Mouse (Mus musculus) E14TG2a.4 (cell line): ENCODE data around the gene Gspt1.

Experiments used
- H3K27me3 ChIP-seq: 2 replicates; pipeline ENCODE4 v1.6.1; 2014; ENCODE audit warnings: low read length, control low read depth; ENCODE audit not compliant: insufficient read depth
- H3K36me3 ChIP-seq: 2 replicates; pipeline ENCODE4 v1.6.1; 2014; ENCODE audit warnings: low read length, control low read depth; ENCODE audit not compliant: insufficient read depth
- H3K4me1 ChIP-seq: replicated peaks from 2 replicates; pipeline ENCODE4 v1.6.1; 2014; ENCODE audit warnings: low read depth, low read length, control low read depth
- H3K4me3 ChIP-seq: replicated peaks from 2 replicates; pipeline ENCODE4 v1.5.1; 2014; ENCODE audit warnings: mild to moderate bottlenecking, low read length
- H3K9me3 ChIP-seq: 2 replicates; pipeline ENCODE4 v1.6.1; 2014; ENCODE audit warnings: low read length, control low read depth
- CTCF ChIP-seq: conservative IDR thresholded peaks from 2 replicates; pipeline ENCODE4 v1.5.1; 2014; ENCODE audit warnings: low read length
- NANOG ChIP-seq: IDR thresholded peaks from 2 replicates; pipeline ENCODE4 v1.6.1; 2014; ENCODE audit warnings: borderline replicate concordance, low read length, mixed read lengths
- POU5F1 ChIP-seq: IDR thresholded peaks from 2 replicates; pipeline ENCODE4 v1.6.1; 2014; ENCODE audit warnings: low read length, borderline replicate concordance

Gene Gspt1

DNA sequence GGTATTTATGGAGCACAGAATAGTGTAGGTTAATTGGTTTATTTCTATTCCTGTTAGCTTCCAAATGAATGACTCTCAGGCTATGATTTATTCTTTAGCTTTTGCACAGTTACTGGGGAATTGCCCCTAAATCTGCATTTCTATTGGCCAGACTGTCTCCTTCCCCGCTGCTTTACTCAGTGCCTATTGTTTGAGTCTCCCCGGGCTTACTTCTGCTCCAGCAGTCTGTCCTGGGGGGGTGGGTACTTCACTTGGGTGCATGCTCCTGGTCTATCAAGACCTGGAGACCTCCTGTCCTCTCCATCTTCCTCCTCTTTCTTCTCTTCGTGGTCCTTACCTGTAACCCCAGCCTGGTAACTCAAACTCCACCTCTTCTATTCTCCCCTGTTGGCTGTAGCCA, 22.8 kb upstream of the Gspt1 start:
- no peaks in the 10 kb centered on the region for H3K9me3 ChIP-seq
- TF ChIP-seq CTCF: no peak
- no peak for TF ChIP-seq POU5F1
- no peak for TF ChIP-seq NANOG
- H3K4me3 ChIP-seq: no peak overlapping the region
- H3K4me1 ChIP-seq: peaks cover 62% of the 10 kb centered on the region
- no peaks in the 10 kb centered on the region for H3K27me3 ChIP-seq
- H3K36me3 ChIP-seq: no peaks in the 10 kb centered on the region

DNA sequence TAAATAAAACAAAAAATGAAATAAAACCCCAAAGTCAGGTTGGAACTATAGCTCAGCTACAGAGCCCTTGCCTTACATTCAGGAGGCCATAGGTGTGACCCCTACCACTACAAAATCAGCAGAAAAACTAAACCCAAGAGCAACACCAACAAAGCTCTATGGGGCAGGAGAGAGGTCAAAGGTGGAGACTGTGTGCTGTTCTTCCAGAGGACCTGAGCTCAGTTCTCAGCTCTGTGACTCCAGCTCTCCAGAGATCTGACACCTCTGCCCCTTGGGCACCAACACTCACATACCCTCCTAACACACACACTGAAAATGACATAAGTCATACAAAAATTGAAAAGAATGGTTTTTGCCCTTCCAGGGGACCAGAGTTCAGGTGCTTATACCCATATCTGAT, 16.9 kb upstream of the Gspt1 start:
- Histone ChIP-seq H3K27me3 (no peaks in the 10 kb centered on the region), H3K4me3 (no peak overlapping the region), H3K36me3 (no peaks in the 10 kb centered on the region), H3K9me3 (no peaks in the 10 kb centered on the region), H3K4me1 (peaks cover 40% of the 10 kb centered on the region)
- TF ChIP-seq NANOG: no peak
- TF ChIP-seq CTCF: no peak
- no peak for TF ChIP-seq POU5F1

GRCm38 (mm10) chr16:11270642-11271041, 16.5 kb upstream of the Gspt1 start:
- Histone ChIP-seq H3K4me1 (peaks cover 37% of the 10 kb centered on the region), H3K4me3 (no peak overlapping the region), H3K36me3 (no peaks in the 10 kb centered on the region), H3K9me3 (no peaks in the 10 kb centered on the region), H3K27me3 (no peaks in the 10 kb centered on the region)
- TF ChIP-seq NANOG (no peak), CTCF (no peak), POU5F1 (no peak)

DNA sequence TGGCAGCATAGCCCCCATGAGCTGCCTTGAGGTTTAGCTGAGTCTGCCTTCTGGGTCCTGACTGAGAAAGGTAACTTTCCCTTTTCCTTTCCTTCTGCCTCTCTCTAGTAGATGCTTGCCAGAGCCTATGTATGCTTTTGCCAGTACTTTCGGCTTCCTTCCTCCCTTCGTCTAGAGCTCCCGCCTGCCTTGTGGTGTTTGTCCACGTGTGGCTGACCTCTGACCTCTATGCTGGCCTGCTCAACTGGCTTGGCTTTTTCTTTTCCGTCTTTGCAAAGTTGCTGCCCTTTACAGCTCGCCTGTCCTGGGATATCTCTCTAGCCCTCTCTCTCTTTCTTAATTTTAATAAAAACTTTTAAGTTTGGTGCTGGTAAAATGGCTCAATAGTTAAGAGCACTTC, 15.7 kb upstream of the Gspt1 start:
- H3K4me1 ChIP-seq: peaks cover 30% of the 10 kb centered on the region
- H3K4me3 ChIP-seq: no peak overlapping the region
- TF ChIP-seq POU5F1 (no peak), NANOG (no peak), CTCF (no peak)
- H3K36me3 ChIP-seq: no peaks in the 10 kb centered on the region
- H3K27me3 ChIP-seq: no peaks in the 10 kb centered on the region
- H3K9me3 ChIP-seq: no peaks in the 10 kb centered on the region

GRCm38 (mm10) chr16:11266556-11266955, 12.4 kb upstream of the Gspt1 start:
- no peaks in the 10 kb centered on the region for H3K36me3 ChIP-seq
- no peak for TF ChIP-seq NANOG
- no peak overlapping the region for H3K4me3 ChIP-seq

DNA sequence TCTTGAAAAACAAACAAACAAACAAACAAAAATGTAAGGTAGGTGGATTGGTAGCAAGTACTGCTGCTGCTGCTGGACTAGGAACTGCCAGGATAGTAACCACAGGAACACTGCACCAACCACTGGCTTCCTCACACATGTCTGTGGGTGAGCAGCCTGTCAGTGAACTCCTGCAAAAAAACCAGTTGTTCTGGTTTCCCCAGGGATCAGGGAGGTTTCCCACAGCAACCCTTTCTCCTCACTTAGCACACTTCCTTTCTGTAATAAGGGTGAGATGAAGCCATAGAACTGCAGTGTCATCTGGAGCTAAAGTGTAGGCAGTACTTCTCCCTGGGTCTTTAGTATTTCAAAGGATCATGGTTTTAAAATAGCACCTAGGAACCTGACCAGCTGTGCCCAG, 9.1 kb upstream of the Gspt1 start:
- H3K27me3 ChIP-seq: no peaks in the 10 kb centered on the region
- H3K36me3 ChIP-seq: no peaks in the 10 kb centered on the region
- TF ChIP-seq POU5F1 (no peak), NANOG (no peak), CTCF (no peak)
- no peak overlapping the region for H3K4me3 ChIP-seq
- peaks cover 26% of the 10 kb centered on the region for H3K4me1 ChIP-seq
- no peaks in the 10 kb centered on the region for H3K9me3 ChIP-seq

More at GRCm38 (mm10) chr16:11266556-11266955, 12.4 kb upstream of the Gspt1 start:
- peaks cover 13% of the 10 kb centered on the region for H3K4me1 ChIP-seq
- no peaks in the 10 kb centered on the region for H3K9me3 ChIP-seq
- no peaks in the 10 kb centered on the region for H3K27me3 ChIP-seq

- TF ChIP-seq NANOG (no peak), CTCF (no peak), POU5F1 (no peak)
- Histone ChIP-seq H3K36me3 (peaks cover 14% of the 10 kb centered on the region), H3K4me1 (peaks cover 32% of the 10 kb centered on the region), H3K9me3 (no peaks in the 10 kb centered on the region), H3K27me3 (no peaks in the 10 kb centered on the region), H3K4me3 (peak overlapping the region; percentile 97)
Observed at GRCm38 (mm10) chr16:11254723-11255164, 619 bp upstream of the Gspt1 start.

DNA sequence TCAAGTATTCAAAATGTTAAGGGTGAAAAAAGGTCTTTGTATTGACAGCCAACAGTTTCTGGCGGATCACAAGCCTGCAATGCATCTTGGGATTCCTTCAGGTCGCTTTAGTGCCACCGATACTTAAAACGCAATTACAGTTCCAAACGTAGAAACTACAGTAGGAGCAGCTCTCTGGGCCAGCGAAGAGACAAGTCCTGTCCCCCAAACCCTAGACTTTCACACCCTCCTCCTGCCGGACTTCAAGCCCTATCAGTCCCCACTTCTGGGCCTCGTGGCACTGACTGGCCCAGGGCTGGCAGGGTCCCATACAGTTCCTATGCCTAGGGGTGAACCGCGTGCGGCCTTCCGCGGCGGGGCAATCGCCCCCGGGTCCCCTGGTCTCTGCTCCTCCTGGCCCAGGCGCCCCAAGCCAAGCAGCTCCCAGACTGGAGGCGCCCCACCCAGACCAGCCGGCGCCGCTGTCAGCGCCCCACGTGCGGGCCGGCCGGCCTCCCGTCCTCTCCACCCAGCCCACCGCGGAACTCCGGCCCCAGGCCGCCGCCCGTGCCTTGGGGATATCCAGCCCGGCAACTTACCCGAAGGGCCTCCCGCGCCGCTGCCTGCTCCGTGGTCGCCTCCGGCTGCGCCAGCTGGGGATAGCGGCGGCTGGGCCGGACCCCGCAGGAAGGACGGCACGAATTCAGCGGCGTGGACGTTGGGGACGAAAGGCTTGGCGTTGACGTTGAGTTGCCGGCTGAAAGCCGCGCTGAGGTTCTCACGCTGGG, 877 bp downstream of the Gspt1 start:
- peaks cover 19% of the 10 kb centered on the region for H3K36me3 ChIP-seq
- peaks cover 35% of the 10 kb centered on the region for H3K4me1 ChIP-seq
- no peak for TF ChIP-seq CTCF
- peak overlapping the region; percentile 97 for H3K4me3 ChIP-seq
- no peaks in the 10 kb centered on the region for H3K27me3 ChIP-seq
- H3K9me3 ChIP-seq: no peaks in the 10 kb centered on the region

DNA sequence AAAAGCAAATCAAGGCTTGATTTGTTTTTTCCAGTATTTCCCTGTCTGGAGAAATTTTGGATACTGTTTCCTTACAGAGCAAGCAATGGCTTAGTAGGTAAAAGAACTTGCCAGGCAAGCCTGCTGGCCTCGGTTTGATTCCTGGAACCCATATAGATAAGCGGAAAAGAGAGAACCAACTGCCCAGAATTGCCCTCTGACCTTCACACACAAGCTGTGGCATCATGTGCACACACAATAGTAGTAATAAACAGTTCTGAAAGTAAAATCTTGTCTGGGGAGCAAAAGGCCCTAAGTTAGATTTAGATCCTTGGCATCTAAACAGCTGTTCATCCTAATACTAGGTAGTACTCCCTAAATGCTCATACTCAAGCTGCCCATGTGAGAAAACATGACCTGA, 6.3 kb downstream of the Gspt1 start:
- peaks cover 81% of the 10 kb centered on the region for H3K4me1 ChIP-seq
- TF ChIP-seq POU5F1 (no peak), CTCF (no peak), NANOG (no peak)
- peaks cover 34% of the 10 kb centered on the region for H3K36me3 ChIP-seq
- H3K27me3 ChIP-seq: no peaks in the 10 kb centered on the region
- H3K9me3 ChIP-seq: no peaks in the 10 kb centered on the region
- H3K4me3 ChIP-seq: no peak overlapping the region
